Mouse (Mus musculus) thymus, postnatal 4 days (tissue): ENCODE measurements around the gene Asb6.

Experiments used
- DNase-seq: peaks from one replicate; pipeline ENCODE4 v3.0.0; 2021

The Asb6 gene

DNA sequence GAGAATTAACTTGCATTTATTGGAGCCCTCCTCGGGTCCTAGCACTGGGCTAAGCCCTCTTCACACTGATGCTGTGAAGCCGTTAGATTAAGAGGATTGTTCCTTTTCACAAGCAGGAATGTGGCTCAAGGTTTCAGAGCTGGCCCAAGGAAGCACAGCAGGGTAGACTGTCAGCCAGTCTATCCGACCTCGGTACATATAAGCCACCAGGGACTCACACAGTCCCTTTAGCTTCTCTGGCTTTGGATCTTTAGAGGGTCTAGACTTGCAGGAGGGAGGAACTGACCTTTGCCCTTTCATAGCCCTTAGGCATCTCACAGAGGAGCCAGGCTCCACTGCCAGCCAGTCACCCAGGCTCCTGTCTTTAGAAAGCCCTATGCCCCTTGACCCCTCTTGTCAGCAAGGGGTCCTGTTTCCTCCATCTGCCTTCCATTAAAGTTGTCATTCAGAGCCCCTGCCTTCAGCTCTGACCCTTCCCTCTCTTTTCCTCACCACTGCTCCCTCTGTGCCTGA lies at the start of gene Asb6:
TSS of gene Asb6 (minus strand) at position 51 of the 513 bp plus-strand sequence.
- DNase-seq = no peak

- DNase-seq = no peak
Measured at GRCm38 (mm10) chr2:30879481-30879880, 49.3 kb upstream of the Asb6 start.

DNA sequence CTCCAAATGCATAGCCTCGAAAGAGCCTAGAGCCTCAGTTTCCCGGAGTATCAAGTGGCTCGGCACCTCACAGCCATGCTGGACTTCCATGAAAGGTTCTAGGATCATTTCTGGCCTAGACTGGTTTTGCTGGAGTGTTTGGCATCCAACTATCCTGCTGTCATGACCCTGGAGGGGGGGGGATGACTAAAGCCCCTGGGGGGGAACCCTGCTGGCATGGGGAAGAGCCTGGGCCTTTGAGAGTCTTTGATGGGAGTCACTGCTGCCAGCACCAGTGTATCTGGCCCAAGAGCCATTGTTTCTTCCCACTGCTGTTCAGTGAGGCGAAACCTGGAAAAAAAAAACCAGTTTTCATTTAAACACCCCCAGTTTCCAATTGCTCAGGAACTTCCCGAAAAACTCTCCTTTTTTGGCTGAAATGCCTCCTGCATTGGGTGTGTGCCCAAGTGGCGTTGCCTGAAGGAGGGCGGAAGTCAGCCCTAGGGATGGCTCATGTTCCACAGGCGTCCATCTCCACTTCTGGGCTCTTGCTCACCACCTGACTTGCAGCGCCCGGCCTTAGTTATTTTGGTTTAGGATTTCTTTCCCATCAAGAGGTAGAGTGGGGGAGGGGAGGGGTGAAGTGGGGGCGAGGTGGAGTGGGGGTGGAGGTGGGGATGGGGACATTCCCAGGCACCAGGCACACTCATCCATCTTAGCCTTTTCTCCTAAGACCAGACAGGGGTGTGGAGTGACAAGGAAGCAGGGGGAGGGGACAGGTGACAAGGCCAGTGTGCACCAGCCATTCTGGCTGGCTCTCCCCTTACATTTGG lies 45.7 kb upstream of the Asb6 start:
- DNase-seq = no peak

DNA sequence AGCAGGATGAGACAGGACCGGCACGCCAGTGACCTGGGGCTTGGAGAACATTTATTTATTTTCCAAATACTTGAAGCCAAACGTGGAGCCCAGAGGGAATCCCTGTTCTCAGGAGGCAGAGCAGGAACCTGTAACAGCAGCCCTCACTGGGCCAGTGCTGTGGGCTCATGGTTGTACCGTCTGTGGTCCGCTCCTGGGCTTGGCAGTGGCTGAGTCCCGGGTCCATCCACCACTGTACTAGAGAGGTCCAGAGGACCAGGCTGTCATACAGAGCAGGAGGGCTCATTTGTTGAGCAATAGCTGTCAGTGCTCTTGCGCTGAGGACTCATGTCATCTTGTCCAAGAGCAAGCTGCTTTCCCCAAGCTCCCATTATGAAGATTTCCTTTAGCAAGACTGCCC lies 45.0 kb upstream of the Asb6 start:
- DNase-seq = no peak

DNA sequence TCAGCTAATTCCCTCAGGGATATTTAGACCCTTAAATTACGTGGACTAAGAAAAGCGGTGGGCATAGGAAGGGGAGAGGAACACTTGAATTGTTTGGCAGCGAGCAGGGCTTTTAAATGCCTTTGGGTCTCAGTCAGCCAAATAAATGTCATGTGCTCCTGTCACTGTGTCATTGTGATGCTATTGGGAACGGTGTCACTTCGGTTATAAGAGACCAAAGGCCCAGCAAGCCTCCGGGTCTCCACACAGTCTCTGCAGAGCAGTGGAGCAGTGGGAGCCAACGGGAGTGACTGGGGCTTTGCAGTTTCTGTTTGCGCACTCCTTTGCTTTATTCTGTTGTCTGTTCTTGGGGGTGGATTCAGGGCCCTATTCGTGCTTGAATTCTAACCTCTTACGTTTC lies 44.3 kb upstream of the Asb6 start:
- no peak for DNase-seq

GRCm38 (mm10) chr2:30872669-30873068 lies 42.5 kb upstream of the Asb6 start:
- DNase-seq = no peak

DNA sequence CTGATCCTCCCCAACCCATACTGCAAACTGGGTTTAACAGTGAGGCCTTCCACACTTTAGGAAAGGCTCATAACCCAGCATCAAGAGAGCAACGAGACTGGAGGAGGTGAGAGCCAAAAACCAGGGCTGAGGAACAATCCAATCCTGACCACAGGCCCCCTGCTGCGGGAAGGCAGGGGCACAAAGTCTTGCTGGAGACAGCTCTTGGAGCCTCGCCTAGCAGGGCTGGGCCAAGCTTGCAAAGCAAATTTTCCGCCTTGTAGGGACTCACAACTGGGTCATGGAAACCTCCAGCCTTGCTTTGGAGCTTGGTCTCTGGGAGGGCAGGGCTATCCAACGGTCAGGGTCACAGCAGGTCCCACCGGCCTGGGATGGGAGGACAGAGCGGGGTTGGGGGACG lies 40.7 kb upstream of the Asb6 start:
- DNase-seq = no peak

DNA sequence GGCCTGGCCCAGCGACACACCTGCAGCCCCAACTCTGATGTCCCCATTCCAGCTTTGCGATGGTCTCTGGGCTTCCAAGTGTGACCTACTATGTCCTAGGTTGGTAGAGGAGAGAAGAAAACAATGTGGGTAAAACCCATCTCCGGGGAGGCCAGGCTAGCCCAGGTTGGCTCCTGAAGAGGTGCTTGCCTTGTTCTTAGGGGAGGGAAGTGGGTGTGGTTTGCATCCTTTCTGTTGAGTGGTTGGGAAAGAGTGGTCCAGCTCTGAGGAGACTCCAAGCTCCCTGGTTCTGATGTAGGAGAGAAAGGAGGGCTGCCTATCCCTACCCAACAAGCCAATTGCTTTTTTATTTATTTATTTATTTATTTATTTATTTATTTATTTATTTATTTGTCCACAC lies 35.3 kb upstream of the Asb6 start:
- no peak for DNase-seq

GRCm38 (mm10) chr2:30864968-30865381 lies 34.8 kb upstream of the Asb6 start:
- no peak for DNase-seq

DNA sequence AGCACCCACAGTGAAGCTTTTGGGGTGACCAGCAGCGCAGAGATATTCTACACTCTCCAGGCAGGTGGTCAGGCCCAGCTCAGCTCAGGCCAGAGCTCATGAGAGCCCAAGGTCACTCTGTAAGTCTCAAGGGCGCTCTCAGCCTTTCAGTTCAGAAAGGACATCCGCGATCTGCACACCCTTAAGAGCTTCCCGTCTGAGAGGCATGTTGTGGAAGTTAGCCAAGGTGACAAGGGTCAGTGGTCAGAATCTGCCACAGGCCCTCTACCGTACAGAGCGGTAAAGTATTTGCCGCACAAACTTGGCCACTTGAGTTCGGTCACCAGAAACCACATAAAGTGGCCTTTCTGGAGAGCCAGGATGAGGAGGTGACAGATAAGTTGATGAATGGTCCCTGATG lies 33.4 kb upstream of the Asb6 start:
- DNase-seq = no peak

DNA sequence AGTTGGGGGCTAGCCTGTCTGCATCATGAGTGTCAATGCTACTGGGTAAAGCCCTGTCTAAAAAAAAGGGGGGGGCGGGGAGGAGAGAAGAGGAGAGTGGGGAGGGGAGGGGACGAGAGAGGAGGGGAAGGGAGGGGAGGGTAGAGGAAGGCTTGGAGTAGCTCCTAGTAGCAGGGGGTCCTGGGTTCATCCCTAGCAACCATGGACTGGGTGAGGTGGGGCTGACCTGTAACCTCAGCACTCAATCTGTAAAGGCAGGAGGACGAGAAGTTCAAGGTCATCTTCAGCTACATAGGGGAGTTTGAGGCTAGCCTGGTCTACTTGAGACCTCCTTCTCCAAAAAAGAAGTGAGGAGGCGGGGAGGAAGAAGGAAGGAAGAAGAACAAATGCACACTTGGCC lies 31.9 kb upstream of the Asb6 start:
- DNase-seq = no peak

DNA sequence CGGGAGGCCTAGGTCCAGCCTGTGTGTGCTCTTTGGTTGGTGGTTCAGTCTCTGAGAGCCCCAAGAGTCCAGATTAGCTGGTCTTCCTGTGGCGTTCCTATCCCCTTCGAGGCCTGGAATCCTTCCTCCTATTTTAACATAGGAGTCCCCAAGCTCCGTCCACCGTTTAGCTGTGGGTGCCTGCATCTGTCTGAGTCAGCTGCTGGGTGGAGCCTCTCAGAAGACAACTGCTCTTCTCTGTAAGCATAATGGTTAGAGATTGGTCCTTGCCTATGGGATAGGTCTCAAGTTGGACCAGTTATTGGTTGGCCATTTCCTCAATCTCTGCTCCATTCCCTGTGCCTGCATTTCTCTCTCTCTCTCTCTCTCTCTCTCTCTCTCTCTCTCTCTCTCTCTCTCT lies 29.6 kb upstream of the Asb6 start:
- no peak for DNase-seq

DNA sequence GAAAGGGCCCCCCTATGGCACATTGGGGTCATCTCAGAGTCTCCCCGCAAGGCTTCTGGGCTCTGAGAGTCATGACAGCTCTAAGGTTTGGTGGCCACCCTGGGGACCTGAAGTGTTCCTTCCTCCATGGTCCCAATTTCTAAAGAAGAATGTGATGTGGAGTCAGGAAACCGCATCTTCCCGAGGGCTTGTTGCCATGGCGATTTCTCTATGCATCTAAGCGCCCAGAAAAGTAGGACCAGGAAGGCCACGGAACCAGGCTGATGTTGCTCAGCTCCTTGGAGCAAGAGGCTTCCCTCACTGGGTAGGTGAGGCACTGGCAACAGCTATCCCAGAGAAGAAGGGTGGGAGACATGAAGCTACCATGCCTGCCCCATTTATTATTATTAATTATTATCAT lies 26.9 kb upstream of the Asb6 start:
- DNase-seq = no peak

DNA sequence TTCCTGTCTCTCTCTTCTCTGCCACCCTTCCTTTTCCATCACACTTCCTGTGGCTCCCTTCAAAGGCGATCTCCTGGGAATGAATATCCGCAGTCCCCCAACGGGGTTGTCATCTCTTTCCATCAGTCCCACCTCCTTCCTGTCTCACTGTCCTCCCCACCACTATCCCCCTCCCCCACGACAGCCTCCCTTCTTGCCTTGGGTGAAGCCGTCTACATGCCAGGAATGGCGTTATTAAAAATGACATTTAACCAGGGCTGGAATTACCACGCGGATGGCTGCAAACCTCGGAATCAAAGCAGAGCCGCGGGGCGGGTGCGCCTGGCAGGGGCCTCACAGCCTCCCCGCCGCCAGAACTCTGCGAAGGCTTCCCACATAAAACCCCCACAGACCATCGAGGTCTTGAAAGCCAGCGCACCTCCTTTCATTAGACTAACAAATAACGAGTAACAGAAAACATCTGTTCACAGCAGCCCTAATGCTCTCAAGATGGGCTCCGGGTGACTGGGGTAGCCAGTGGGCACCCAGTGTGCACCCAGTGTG lies 22.7 kb upstream of the Asb6 start:
- DNase-seq = no peak

DNA sequence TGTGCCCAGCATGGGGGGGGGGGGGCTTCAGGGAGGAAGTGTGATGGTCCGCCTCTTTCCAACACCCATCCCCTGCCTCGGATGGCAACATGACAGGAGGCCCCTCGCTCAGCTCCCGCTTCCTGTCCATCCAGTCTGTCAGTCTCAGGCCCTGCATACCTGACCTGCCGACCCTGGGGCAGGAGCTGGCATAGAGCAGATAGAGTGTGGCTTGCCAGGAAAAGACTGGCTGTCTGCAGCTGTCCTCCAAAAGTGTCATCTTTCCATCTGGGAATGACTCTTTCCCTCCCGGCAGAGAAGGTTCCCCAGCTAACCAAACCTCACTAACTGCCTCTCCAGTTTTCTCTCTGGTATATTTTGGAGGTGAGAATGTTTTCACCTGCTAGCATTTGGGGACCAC lies 20.4 kb upstream of the Asb6 start:
- no peak for DNase-seq

DNA sequence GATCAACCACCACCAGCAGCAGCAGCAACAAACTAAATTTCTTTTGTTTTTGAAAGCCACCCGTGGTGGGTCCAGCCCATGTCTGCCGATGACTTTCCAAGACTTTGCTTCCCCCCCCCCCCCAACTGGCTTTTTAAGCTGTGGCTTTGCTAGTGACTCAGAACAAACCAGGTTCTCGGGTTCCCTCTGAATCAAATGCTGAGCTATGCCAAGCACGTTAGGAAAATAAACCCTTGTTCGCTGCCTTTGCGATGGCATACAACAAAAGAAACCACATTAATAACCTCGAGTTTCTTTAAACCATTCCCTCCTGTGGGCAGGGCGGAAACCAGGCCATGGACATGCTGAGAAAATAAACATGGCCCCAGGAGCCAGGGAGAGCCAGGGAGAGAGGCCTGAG lies 18.1 kb upstream of the Asb6 start:
- no peak for DNase-seq

DNA sequence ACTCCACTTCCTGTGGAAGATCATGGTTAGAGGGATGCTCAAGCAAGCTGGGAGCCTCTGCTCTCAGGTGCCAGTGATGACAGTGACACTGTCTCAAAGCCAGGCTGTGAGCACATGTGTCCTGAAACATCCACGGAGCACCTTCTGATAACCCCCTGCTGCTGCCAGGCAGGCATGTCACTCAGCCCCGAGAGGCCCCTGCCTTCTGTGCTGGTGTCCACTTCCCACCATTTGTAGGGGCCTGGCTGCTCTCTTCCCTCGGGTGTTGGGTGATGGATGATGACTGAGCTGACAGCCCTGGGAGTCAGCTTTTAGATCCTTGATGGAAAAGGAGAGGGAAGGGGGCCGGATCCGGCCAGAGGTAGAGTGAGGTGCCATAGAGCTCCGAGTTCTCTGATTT lies 16.6 kb upstream of the Asb6 start:
- DNase-seq = no peak

DNA sequence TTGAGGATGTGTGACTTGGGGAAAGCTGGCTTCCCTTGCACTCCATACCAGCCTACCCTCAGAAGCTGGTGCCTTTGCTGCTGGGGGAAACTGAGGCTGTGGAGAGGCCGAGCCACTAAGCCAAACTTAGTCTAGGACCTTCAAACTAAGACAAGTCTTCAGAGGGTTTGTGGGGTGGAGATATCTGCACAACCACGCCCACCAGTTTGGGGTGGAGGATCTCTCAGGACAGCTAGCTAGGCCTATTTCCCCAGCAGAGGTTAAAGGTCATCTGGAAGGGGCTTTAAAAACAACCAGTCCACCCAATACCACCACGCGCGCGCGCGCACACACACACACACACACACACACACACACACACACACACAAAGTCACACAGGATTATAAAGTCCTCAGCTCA lies 16.1 kb upstream of the Asb6 start:
- DNase-seq = no peak

- no peak for DNase-seq
Measured at GRCm38 (mm10) chr2:30845152-30846070, 15.3 kb upstream of the Asb6 start.

GRCm38 (mm10) chr2:30842615-30843014 lies 12.5 kb upstream of the Asb6 start:
- DNase-seq = no peak

DNA sequence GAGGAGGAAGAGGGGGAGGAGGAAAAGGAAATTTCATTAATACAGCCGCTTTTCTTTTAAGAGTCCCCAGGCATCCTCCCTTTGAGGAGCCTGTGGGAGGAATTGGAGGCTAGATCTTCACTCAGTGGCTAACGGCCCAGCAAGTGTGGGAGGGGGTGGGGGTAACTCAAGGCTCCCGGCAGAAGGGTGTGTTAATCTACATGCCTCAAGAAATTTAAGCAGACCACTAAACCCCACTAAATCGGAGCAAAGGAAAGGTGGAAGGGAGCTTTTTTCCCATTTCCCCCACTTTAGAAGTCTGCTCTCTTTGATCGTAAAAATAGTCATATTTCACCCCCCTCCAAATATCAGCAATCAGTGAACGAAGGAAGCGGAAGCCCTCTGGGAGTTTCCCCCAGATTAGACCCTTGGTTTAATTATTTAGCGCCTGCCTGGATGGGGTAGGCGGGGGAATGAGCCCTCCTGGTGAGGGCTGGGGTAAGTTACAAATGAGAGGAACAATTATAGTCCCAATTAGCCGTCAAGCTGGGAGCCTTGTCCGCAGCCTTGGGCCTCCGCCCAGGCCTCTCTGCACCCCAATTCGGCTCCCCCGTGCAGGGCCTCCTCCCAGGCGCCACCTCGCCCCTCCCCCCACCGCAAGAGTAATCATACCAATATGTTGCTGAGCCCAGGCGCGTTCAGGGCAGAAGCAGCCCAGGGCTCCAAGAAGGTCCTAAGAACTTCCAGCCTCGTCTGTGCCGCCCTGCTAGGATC lies 6.3 kb upstream of the Asb6 start:
- no peak for DNase-seq

GRCm38 (mm10) chr2:30834373-30835022 lies 4.4 kb upstream of the Asb6 start, which contains the start of gene Prrx2:
Prrx2 (plus strand) TSS chr2:30834972.
- DNase-seq = no peak
